ENCODE assay signal across 7 mouse cellular contexts in genomic region chr8:109704565-109705319, GRCm38 (mm10). TPM values are rescaled to one million over a fixed set of nuclear protein-coding genes. Genes with fewer than 3 reads are reported as not detected.
DNase-seq lines count a peak whose midpoint lies in the region; ATAC-seq lines count a peak whose summit lies in the region.

No protein-coding gene starts in this region.

- peak; percentile 12; the same call in 1 of the 2 replicates for ATAC-seq in limb, embryonic 13.5 days (ENCODE audit: low FRiP score, low read depth)
- no peak for ATAC-seq in midbrain, embryonic 11.5 days (ENCODE audit: low FRiP score)

- 13% methylated on average over 24 of the region's 24 CpGs for WGBS in forebrain, embryonic 10.5 days
- WGBS in limb, embryonic 13.5 days: 12% methylated on average over 24 of the region's 24 CpGs
- 13% methylated on average over 24 of the region's 24 CpGs for WGBS in midbrain, embryonic 11.5 days

- H3K9ac ChIP-seq in limb, embryonic 13.5 days: peak overlapping the region; percentile 66
- H3K9ac ChIP-seq in midbrain, embryonic 11.5 days (ENCODE audit: low read length): peak overlapping the region; percentile 99; the same call in 1 of the 2 replicates

- H3K36me3 ChIP-seq in forebrain, embryonic 10.5 days (replicated peaks): peaks cover 25% of the 10 kb centered on the region
- peaks cover 23% of the 10 kb centered on the region for H3K36me3 ChIP-seq in limb, embryonic 13.5 days
- 0 out of 2 replicates have a peak, but pooled peaks cover 9% of the 10 kb centered on the region for H3K36me3 ChIP-seq in midbrain, embryonic 11.5 days (ENCODE audit: control insufficient read depth, insufficient read depth, low read length)

- H3K4me3 ChIP-seq in forebrain, embryonic 10.5 days: peak overlapping the region; percentile 97
- H3K4me3 ChIP-seq in limb, embryonic 13.5 days: peak overlapping the region; percentile 83
- peak overlapping the region; percentile 98 for H3K4me3 ChIP-seq in midbrain, embryonic 11.5 days (ENCODE audit: low read depth, low read length)

- peak overlapping the region; percentile 89 for H3K4me2 ChIP-seq in limb, embryonic 13.5 days (replicated peaks)
- H3K4me2 ChIP-seq in midbrain, embryonic 11.5 days: peak overlapping the region; percentile 91

- H3K27ac ChIP-seq in forebrain, embryonic 10.5 days: peak overlapping the region; percentile 98
- peak overlapping the region; percentile 29; the same call in 1 of the 2 replicates for H3K27ac ChIP-seq in limb, embryonic 13.5 days
- H3K27ac ChIP-seq in midbrain, embryonic 11.5 days (ENCODE audit: low read depth, low read length): no peak overlapping the region

- peaks cover 31% of the 10 kb centered on the region for H3K27me3 ChIP-seq in forebrain, embryonic 10.5 days (ENCODE audit: poor library complexity, severe bottlenecking)
- 0 out of 2 replicates have a peak, but pooled peaks cover 6% of the 10 kb centered on the region for H3K27me3 ChIP-seq in limb, embryonic 13.5 days
- peaks cover 5% of the 10 kb centered on the region; the same call in 1 of the 2 replicates for H3K27me3 ChIP-seq in midbrain, embryonic 11.5 days (ENCODE audit: control insufficient read depth, insufficient read depth, low read length)

- no peaks in the 10 kb centered on the region for H3K9me3 ChIP-seq in forebrain, embryonic 10.5 days
- H3K9me3 ChIP-seq in limb, embryonic 13.5 days: 0 out of 2 replicates have a peak, but pooled peaks cover 4% of the 10 kb centered on the region
- H3K9me3 ChIP-seq in midbrain, embryonic 11.5 days (ENCODE audit: control insufficient read depth, low read length): no peaks in the 10 kb centered on the region

- peaks cover 33% of the 10 kb centered on the region for H3K4me1 ChIP-seq in forebrain, embryonic 10.5 days
- peaks cover 28% of the 10 kb centered on the region for H3K4me1 ChIP-seq in limb, embryonic 13.5 days
- H3K4me1 ChIP-seq in midbrain, embryonic 11.5 days (ENCODE audit: control insufficient read depth, insufficient read depth, low read length): peaks cover 16% of the 10 kb centered on the region

- peak; percentile 63 for DNase-seq in 416B (ENCODE audit: low read depth)
- DNase-seq in A20 (ENCODE audit: low read depth, low spot score): peak; percentile 63
- DNase-seq in forebrain, embryonic 10.5 days (ENCODE audit: extremely low spot score, low spot score): no peak
- DNase-seq in midbrain, embryonic 11.5 days (ENCODE audit: low spot score, missing footprints): no peak
- DNase-seq in frontal cortex, postnatal 10 days (ENCODE audit: low spot score in 2 of 2): no peak
- no peak for DNase-seq in testis, postnatal 14 days (ENCODE audit: low spot score)

RNA-seq across cellular contexts. Expression of gene Zfp821, which starts 0.6 kb away (rescaled TPM):
- 33.4 and 36.8 TPM in 2 replicates for polyA plus RNA-seq in forebrain, embryonic 10.5 days (2016; fragmentation: Nextera tagmentation; extraction: Ambion mirVana)
- 38.7 and 40.4 TPM in 2 replicates for polyA plus RNA-seq in limb, embryonic 13.5 days (2015; fragmentation: Nextera tagmentation; extraction: Ambion mirVana)
- polyA plus RNA-seq in midbrain, embryonic 11.5 days (2014; fragmentation: Nextera tagmentation; extraction: Ambion mirVana): 50.9 and 52.4 TPM in 2 replicates

RNA-seq across cellular contexts. Expression of gene Ist1, which starts 11.7 kb away (rescaled TPM):
- polyA plus RNA-seq in forebrain, embryonic 10.5 days (2016; fragmentation: Nextera tagmentation; extraction: Ambion mirVana): 145 and 150 TPM in 2 replicates
- polyA plus RNA-seq in limb, embryonic 13.5 days (2015; fragmentation: Nextera tagmentation; extraction: Ambion mirVana): 159 and 162 TPM in 2 replicates
- 182 and 187 TPM in 2 replicates for polyA plus RNA-seq in midbrain, embryonic 11.5 days (2014; fragmentation: Nextera tagmentation; extraction: Ambion mirVana)

RNA-seq across cellular contexts. Expression of gene Atxn1l, which starts 32.8 kb away (rescaled TPM):
- polyA plus RNA-seq in forebrain, embryonic 10.5 days (2016; fragmentation: Nextera tagmentation; extraction: Ambion mirVana): 8.6 and 8.7 TPM in 2 replicates
- 6.7 and 11.3 TPM in 2 replicates for polyA plus RNA-seq in limb, embryonic 13.5 days (2015; fragmentation: Nextera tagmentation; extraction: Ambion mirVana)
- 4.9 and 5.4 TPM in 2 replicates for polyA plus RNA-seq in midbrain, embryonic 11.5 days (2014; fragmentation: Nextera tagmentation; extraction: Ambion mirVana)

Comparison
In these comparisons a context has a peak if more than half of its experiments do, and no peak if none do; other contexts are left out.
1. DNase-seq: peak in 416B (single experiment) and A20 (single experiment); none in forebrain, embryonic 10.5 days (single experiment), midbrain, embryonic 11.5 days (single experiment), frontal cortex, postnatal 10 days (0 of 2) and testis, postnatal 14 days (single experiment).
2. Peak in every context shown above with its lines, with median percentiles within 50 percentile points of each other: H3K4me3 ChIP-seq.